Mouse (Mus musculus) urinary bladder, postnatal 36 days (tissue): ENCODE results near the gene Runx2.

Experiments
- DNase-seq, 2 experiments: peaks; one replicate each; pipeline ENCODE4 v3.0.0; 2022; ENCODE audit warnings: low spot score in 2 of 2, mixed read lengths in 1 of 2

The Runx2 gene

DNA sequence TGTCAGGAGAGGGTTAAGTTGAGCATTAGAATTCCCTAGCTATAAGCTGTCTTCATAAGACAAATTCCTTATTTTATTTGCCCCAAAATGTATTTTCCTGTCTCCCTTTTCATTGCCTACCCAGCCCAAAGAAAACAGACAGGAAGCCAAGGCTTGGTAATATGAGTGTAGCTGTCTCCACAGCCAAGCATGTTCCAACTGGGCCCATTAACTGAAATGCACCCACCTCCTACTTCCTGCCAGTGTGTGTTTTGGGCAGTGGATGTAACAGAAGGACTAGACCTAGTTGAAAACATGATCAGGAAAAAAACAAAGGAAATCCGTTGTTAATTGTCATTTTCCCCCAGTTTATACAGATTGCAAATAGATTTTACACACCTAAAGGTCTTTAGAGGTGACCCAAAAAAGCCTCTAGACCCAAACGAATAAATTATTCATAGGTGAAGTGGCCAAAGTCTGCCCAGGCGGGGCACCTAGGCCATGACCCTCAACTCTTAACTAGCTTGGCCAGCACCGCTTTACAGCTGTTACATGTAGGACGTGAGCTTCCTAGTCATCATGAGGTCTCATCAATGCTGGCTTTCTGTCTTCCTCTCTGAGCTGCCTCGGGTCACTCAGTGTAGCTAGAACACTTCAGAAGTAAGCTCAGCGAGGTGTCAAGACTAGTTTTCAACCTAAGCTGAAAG lies 154.3 kb downstream of the Runx2 start:
- no peak for DNase-seq

DNA sequence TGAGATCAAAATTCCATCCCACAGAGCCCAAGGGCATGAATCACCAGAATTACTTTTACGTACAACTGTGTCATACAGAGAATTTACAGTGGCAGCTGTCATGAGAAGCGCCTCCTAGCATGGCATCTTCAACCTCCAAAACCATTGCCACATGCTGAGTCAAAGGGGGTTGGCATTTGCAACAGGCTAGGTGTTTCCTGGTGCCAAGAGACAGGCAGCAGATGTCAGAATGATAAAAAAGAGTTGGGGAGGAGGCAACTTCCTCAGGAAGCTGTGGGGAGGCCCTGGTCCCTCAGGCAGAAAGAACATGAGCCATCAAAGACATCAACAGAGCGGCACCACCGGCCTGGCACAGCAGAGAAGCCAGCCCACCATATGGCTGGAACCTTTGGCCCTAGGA lies 160.1 kb downstream of the Runx2 start:
- DNase-seq: no peak

DNA sequence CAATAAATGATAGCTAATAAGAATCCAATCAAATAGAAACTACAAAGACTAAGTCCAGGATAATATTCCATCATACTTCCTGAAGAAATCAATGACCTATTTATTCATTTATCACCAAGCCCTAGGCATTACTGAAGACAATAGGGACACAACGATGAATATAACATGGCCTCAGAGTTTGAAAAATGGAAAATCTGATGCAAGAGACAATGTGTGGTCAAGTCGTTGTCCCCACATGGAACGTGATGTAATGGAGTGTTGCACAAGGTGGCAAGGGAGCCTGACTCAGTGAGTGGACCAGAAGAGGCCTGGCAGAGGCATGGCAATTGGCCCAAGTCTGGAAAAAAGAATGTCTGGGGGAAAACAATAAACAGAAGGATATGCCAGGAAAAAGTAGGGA lies 161.5 kb downstream of the Runx2 start:
- no peak for DNase-seq

DNA sequence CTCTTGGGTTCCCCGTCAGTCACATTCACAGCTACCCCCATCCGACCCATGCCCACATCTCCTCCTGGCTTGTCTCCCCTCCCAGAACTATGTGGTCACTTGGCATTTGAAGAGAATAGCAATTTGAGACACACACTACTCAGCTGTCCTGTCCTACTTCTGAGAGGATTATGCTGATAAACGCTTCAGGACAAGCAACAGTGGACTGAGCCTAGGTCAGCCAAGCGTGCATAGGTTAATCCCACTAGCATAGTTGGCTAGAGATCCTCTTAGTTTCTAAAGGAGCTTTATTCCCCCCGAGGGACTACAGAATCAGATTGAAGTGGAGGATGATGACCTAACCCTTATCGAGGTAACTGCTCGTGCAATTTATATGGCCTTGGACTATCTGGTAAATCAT lies 162.5 kb downstream of the Runx2 start:
- DNase-seq: no peak

DNA sequence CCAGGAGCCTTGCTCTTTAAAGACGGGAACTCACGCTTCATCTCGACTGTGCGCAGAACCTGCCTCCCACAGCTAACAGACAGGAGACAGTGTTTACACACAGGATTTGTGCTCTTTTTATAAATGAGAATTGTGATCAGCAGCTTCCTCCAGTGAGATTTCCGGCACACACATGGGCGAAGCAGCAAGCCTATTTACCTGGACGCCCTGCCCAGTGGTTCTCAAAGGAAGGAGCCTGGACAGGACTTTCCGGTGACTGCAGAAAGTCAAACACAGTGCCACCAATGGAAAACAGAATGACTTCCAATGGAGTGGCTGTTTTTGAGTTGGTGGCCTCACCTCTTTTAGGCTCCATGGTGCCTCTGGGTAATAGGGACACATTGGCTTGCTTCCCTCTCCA lies 163.0 kb downstream of the Runx2 start:
- DNase-seq: no peak

DNA sequence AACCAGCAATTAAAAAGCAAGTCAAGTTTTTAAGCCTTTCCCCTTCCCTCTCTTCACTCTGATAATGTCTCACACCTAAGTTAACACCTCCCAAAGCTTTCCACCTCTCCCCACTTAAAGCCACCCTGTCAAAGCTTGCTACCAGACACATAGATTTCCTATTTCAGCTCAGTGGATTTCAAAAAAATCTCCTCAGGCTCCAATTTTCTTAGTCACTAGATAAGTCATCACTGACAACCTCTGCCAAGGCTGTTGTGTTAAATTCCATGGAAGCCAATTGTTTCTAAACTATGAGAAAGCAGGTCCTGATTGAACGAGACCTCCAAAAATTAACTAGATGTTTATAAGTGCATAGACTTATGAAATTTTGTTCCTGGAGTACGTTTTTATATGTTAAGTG lies 164.2 kb downstream of the Runx2 start:
- DNase-seq: no peak

DNA sequence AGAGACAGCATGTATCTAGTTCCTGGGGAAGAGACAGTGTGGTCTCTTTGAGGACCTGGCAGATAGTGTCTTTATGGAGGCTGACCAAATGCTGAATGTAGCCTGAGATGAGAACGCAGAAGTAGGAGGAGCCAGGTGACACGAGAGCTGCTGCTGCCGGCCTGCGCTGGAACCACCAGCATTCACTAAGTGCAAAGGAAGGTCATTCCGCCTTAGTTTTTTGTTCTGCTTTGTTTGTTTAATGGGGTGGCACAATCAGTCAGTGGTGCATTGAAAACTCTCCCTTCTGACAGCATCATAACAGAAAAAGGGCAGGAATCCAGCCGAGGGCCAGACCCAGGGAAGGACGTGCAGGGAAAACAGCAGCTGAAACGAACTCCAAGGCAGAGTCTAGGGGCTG lies 165.5 kb downstream of the Runx2 start:
- DNase-seq: no peak

DNA sequence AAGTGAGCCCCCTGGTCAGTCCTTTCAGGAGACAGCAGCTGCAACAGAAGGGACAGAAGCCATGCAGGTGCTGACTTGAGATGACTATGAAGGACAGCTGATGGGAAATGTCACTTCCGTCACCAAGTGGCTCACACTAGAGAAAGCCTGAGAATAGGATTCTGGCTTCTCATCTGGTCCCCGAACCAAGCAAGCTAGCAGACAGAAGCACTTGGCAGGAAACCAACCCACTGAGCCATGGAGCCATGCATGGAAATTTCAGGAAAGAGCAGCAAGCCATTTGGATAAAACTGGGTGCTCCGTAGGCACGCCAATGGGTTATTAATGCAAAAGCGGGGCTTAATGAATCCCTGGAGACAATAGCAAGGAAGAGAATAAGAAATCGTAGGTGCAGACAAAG lies 166.7 kb downstream of the Runx2 start:
- DNase-seq: no peak

DNA sequence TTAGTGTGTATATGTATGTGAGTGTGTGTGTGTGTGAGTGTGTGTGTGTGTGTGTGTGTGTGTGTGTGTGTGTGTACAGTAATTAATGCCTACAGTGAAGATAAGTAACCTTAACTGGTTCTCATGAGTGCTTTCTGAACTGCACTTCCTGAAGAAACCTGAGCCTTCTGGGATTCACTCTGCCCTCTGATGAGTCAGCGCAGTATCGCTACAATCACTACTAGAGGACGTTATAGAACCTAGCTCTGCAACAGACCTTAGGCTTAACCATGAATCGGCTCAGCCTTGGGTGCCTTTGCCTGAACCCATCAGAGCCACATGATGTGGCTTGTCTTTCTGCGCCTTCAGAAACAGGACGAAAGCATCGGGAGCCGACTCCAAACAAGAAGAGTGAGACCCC lies 169.5 kb downstream of the Runx2 start:
- DNase-seq: peak; percentile 11 to 20

DNA sequence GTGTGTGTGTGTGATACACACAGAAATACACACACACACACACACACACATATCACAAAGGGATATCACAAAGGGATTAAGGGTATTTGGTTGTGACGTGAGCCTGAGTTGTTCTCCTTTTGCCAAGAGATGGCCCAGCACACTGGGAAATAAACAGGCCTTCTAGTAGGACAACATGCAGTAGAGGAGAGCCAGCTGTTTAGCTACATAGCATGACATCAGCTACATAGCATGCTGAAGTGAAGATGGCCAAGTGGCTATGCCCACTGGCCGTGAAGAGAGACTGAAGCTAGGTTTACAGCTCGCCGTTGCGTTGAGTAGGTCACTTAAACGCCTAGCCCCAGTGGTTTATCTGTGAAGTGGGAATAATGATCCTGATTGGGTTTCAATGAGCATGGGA lies 171.3 kb downstream of the Runx2 start:
- DNase-seq: no peak

DNA sequence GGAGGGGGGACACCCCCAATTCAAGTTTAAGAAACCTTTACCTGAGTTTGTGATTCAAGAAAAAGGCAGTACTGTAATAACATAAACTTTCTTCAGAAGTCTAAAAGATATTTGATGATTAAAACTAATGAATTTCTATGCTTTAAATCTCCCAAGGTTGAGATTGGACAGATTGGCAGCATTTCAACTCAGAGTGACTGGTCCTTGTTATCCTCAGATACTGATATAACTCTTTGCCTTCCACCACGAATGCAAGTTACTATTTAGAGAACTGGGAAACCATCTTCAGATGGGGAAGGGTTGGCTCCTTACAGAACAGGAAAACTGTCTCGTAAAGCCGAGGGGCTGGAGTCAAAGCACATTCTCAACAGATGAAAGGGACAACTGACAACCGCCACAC lies 172.5 kb downstream of the Runx2 start:
- no peak for DNase-seq

DNA sequence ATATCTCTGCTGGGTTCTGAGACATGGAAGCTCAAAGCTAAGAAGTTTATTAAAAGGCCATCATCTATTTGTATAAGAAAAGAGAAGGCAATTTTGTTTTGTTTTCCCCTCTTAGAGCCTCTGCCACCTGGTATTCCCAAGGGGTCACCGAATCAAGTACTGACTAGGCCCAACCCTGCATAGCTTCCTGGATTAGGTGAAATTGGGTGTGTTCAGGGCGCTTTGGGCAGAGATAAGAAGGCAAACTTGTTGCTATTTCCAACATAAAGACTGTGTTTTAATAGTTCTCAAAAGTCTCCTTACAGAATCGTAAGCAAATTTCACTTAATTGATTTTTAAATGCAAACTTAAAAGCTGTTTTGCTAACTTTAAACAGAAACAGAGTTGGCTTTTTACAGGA lies 173.7 kb downstream of the Runx2 start:
- DNase-seq: no peak

DNA sequence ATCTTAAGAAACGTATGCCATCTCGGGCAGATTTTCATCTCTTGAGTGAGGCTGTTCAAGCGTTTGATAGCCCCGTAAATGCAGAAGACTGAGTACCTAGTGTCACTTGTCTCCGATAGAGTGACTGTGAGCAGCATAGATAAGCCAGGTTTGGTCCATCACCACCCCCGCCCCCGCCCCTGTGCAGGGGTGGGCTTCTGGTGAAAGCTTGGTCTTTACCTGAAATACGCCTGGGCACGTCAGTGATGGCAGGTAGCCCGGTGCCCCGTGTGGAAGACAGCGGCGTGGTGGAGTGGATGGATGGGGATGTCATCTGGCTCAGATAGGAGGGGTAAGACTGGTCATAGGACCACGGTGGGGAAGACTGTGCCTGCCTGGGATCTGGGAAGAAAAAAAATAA lies 175.2 kb downstream of the Runx2 start:
- DNase-seq: no peak

DNA sequence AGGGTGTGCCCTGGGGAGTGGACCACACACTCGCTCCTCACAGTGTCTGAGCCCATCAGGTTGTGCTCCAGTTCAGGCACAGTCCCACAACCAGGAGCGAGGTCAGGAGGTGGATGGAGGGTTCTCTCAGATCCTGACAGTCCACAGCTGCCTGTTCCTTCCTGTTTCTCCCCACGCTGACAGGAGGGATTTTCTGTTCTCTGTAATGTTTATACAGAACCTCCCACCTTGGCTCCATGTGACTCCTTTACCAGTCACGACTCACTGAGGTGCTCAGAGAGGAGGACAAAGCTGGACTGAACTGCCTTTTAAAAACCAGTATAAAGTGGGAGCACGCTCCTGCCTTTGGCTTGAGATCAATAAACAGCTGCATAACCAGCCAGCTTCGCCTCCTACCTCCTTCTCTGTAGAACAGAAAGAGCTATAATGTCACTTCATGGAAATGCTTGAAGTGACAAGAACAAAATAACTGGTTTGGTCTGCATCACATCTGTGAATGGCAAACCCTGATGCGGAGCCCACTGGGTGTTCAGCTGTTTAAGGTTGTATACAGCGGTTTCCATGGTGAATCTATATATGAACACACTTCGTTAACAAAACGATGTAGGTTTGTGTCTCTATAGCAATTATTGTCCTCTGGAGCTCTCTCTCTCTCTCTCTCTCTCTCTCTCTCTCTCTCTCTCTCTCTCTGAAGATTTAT lies 177.3 kb downstream of the Runx2 start:
- no peak for DNase-seq

DNA sequence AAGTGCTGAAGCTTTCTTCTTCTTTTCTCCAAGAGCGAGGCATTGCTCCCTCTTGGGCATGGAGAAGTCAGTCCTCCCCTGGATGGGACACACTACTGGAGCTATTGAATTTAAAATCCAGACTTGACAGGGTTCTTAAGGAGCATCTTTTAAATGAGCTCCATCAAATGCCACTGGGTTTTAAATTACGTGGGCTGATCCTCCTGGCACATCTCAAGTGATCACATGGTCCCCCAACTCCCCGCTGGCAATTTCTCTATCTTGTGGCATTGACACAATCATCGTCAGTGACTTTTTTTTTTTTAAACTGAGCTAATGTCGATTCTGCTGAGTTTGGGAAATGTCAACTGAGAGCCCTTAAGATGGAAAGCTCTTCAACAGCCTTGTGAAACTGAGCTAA lies 180.1 kb downstream of the Runx2 start:
- DNase-seq: no peak

DNA sequence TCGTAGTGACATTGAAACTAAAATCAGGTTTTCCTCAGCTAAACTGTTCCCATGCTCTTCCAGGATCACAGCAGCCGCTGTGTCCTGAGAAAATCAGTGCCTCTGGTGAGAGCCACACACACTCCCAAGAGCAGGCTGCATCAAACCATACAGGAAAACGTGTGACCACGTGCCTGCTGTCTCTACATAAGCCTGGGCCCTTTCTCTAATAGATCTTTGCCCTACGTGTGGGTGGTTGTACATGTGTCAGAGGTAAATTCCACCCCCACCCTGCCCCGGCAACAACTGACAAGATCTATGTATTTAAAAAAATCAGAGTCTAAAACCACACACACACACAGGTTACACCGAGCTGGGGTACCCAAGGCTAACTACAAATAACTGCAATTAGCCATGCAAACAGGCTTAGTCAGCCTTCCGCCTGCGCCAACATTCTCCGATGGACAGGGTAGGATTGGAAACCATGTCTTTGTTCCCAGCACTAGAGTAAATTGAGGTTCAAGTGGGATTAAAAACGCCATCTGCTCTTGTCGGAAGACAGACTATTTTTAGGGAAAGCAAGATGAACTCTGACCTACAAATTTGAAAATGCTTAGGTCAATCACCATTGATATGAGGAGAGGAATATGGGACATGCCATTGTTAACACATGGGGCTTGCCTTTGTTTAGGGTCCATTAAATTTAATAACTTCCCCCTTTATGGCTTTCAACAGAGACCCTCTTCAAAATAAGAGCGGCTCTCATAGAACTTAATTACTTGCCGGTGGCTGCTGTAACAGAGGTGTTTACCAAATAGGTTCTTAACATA lies 180.8 kb downstream of the Runx2 start:
- DNase-seq: no peak

DNA sequence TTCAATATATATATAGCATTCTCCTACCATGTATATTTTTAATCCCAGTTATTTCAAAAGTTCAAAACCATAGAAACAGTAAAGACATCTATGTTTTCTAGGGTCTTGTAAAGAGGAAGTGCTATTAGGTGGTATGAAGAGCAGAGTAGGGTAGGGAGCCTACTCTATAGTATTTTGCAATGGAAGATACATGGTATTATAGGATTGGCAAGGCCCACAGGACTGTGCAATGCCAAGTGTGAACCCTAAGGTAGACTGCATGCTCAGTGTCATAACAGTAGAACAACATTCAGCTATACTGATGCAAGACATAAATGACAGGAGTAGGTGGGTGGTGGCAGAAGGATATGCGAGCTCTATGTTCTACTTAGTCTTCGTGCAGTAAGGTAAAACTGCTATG lies 181.7 kb downstream of the Runx2 start:
- DNase-seq: no peak

DNA sequence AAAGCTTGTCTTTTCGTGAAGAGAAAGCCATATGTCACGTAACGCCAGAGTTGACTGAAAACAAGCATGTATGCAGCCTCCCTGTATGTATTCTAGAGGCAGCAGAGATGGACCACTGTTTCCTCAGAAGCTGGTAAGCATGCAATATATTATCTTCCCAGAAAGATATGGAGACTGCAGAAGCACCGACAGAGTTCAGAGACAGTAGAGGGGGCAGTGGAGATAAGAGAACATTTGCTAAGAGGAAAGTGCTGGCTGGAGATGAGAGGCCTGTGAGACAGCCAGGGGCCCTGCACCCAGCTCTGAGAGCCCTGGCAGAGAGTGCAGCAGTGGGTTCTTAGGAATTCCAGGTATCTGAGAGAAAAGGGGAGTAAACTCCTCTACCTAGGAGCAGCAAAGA lies 182.3 kb downstream of the Runx2 start:
- no peak for DNase-seq

DNA sequence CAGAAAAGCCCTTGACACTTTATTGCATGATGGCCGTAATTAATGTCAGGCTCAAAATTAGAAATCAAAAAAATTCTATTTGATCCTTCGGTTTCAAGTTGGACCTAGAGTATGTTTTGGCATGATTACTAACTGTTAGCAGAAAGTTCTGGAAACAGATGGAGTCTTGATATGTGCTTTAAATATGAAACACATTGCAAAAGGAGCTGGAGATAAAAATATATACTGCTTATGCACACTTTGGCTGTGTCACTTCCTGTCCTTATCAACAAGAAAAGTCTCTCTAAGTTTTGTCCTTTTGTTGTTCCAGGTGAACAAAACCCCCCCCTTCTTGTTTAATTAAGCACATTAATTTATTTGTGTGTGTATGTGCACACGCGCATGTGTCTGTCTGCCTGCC lies 183.0 kb downstream of the Runx2 start:
- no peak for DNase-seq

DNA sequence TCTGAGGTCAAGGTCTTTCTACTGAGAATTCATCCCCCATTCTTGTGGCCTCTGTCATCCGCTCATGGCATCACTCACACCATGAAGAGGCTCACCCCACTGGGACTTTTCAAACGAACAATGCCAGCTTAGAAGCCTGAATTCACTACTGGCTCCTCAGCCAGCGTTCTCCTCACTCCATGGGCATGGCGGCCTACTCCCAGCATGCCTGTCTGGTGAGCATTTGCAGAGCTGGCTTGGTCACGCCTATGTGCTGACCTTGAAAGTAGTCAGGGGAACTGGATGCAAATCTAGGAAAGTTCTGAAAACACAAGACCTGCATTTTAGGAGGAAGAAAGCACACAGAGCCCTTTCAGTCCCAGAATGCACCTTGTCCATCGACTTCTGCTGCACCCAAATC lies 187.3 kb downstream of the Runx2 start:
- no peak for DNase-seq

DNA sequence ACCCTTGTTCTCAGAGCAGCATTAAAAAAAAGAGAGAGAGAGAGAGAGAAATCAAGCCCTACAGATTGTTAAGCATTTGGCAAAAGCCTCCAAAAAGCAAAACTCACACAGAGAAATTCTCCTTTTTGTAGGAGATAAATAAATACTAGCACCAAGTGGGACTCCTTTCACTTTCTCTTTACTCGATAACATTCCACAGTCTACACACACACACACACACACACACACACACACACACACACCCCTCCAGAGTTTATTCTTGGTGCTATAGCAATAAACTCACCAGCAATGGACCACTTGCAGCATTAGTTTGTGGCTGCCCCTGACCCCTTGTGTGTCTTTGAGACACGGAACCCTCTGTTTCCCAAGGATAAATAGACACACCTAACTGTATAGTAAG lies 190.9 kb downstream of the Runx2 start:
- no peak for DNase-seq

DNA sequence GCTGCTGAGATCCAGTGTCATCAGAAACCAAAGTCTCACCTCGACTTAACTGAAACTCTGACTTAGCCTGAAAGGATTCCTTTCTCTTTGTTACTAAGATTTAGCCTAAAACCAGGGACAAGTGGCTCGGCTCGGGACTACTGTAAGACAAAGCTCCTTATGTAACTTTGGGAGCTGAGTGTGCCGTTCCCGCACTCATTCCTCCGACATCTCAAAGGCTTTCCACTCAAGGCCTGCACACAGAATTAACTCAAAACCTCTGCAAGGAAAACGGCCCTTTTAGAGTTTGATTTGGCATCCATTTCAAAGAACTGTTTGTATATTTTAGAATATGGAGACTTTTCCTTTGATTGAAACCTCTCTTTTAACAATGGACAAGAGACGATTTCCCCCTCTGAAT lies 191.3 kb downstream of the Runx2 start:
- DNase-seq: no peak

DNA sequence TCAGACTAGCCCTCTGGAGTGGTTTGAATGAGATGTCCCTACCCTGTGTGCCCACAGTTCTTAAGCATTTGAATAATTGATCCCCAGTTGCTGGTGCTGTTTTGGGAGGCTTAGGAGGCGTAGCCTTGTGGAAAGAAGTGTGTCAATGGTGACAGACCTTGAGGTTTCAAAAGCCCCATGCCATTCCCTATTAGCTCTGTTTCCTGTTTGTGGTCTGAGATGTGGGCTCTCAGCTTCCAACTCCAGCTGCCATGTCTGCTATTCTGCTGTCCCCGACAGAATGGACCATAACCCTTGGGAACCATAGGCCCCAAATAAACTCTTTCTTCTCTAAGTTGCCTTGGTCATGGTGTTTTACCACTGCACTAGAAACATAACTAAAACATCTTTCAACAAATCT lies 194.1 kb downstream of the Runx2 start:
- no peak for DNase-seq
